Mouse (Mus musculus) lung, embryonic 15.5 days (tissue): ENCODE measurements around the gene Htr6. TPM values are rescaled to one million over a fixed set of nuclear protein-coding genes. Genes with fewer than 3 reads are reported as not detected.

ENCODE experiments used
- ATAC-seq: fragments of 200-750 bp; cut with Nextera tagmentation; 2 replicates; pipeline ENCODE4 v1.8.0; 2017; ENCODE audit warnings: moderate number of reproducible peaks, borderline replicate concordance; ENCODE audit not compliant: low FRiP score, low TSS enrichment; ENCODE audit errors: extremely low read depth
- H3K27ac ChIP-seq: fragments of 300-500 bp; sonication (generic); 2 replicates; pipeline ENCODE4 v1.5.1; 2015; ENCODE audit warnings: moderate library complexity, mild to moderate bottlenecking, inconsistent platforms
- H3K27me3 ChIP-seq: fragments of 300-500 bp; sonication (generic); 2 replicates; pipeline ENCODE4 v1.6.1; 2015; ENCODE audit warnings: inconsistent platforms
- H3K36me3 ChIP-seq: fragments of 300-500 bp; sonication (generic); 2 replicates; pipeline ENCODE4 v1.6.1; 2015; ENCODE audit warnings: inconsistent platforms
- H3K4me1 ChIP-seq: fragments of 300-500 bp; sonication (generic); 2 replicates; pipeline ENCODE4 v1.6.1; 2015; ENCODE audit warnings: inconsistent platforms
- H3K4me2 ChIP-seq: fragments of 300-500 bp; sonication (generic); 2 replicates; pipeline ENCODE4 v1.6.1; 2015; ENCODE audit warnings: inconsistent platforms, mild to moderate bottlenecking, moderate library complexity
- H3K4me3 ChIP-seq: fragments of 300-500 bp; sonication (generic); 2 replicates; pipeline ENCODE4 v1.5.1; 2015; ENCODE audit warnings: mild to moderate bottlenecking, inconsistent platforms
- H3K9ac ChIP-seq: fragments of 300-500 bp; sonication (generic); 2 replicates; pipeline ENCODE4 v1.6.1; 2015; ENCODE audit warnings: inconsistent platforms
- H3K9me3 ChIP-seq: fragments of 300-500 bp; sonication (generic); 2 replicates; pipeline ENCODE4 v1.6.1; 2016; ENCODE audit warnings: inconsistent platforms
- WGBS: fragments of 180-500 bp; shearing (Covaris S2); methylation state at CpG from one replicate; pipeline ENCODE4 v1.1.7; 2015; 5-methylcytosine and 5-hydroxymethylcytosine counted together
- polyA plus RNA-seq: library from polyadenylated mRNA; unstranded; fragments of >200 nt; fragmentation: Nextera tagmentation; extraction: Ambion mirVana; gene quantifications from 2 replicates; pipeline ENCODE4 v1.2.1, GENCODE M21; 2015

Gene Htr6
- polyA plus RNA-seq = not detected in 2 replicates

GRCm38 (mm10) chr4:139075041-139075711 lies at the start of gene Htr6:
Htr6 (minus strand) TSS chr4:139075570.
- Histone ChIP-seq H3K9ac (0 out of 2 replicates have a peak within 1 kb of the TSS, but pooled peaks have one; percentile 16), H3K9me3 (no peaks in the 10 kb centered on the region), H3K36me3 (no peaks in the 10 kb centered on the region), H3K27me3 (peaks cover 66% of the 10 kb centered on the region), H3K27ac (no peak within 1 kb of the TSS), H3K4me1 (peaks cover 16% of the 10 kb centered on the region), H3K4me3 (peak within 1 kb of the TSS; percentile 51), H3K4me2 (peak within 1 kb of the TSS; percentile 97)
- peak; percentile 37; the same call in 1 of the 2 replicates for ATAC-seq
- under 1% methylated on average over 65 of the region's 77 CpGs for WGBS

- Histone ChIP-seq H3K4me3 (no peak overlapping the region), H3K27ac (no peak overlapping the region), H3K9ac (no peak overlapping the region), H3K4me2 (no peak overlapping the region), H3K27me3 (no peaks in the 10 kb centered on the region), H3K36me3 (no peaks in the 10 kb centered on the region), H3K4me1 (peaks cover 20% of the 10 kb centered on the region), H3K9me3 (no peaks in the 10 kb centered on the region)
- 75% methylated on average over 6 of the region's 6 CpGs for WGBS
- ATAC-seq = no peak
Measured at GRCm38 (mm10) chr4:139124940-139125339, 49.6 kb upstream of the Htr6 start.

GRCm38 (mm10) chr4:139122557-139122956 lies 47.2 kb upstream of the Htr6 start:
- Histone ChIP-seq H3K36me3 (no peaks in the 10 kb centered on the region), H3K9ac (no peak overlapping the region), H3K4me2 (no peak overlapping the region), H3K4me1 (peaks cover 26% of the 10 kb centered on the region), H3K27me3 (no peaks in the 10 kb centered on the region), H3K9me3 (no peaks in the 10 kb centered on the region), H3K27ac (no peak overlapping the region), H3K4me3 (no peak overlapping the region)
- no peak for ATAC-seq
- 92% methylated on average over 4 of the region's 4 CpGs for WGBS

GRCm38 (mm10) chr4:139120998-139121397 lies 45.6 kb upstream of the Htr6 start:
- no peak for ATAC-seq
- Histone ChIP-seq H3K4me3 (no peak overlapping the region), H3K36me3 (no peaks in the 10 kb centered on the region), H3K27me3 (no peaks in the 10 kb centered on the region), H3K9ac (no peak overlapping the region), H3K9me3 (no peaks in the 10 kb centered on the region), H3K27ac (peak overlapping the region; percentile 49), H3K4me1 (peaks cover 26% of the 10 kb centered on the region), H3K4me2 (no peak overlapping the region)
- 51% methylated on average over 7 of the region's 7 CpGs for WGBS

GRCm38 (mm10) chr4:139120281-139120814 lies 45.0 kb upstream of the Htr6 start:
- no peak for ATAC-seq
- H3K27me3 ChIP-seq = no peaks in the 10 kb centered on the region
- 37% methylated on average over 4 of the region's 4 CpGs for WGBS
- no peak overlapping the region for H3K9ac ChIP-seq
- no peak overlapping the region for H3K4me3 ChIP-seq
- H3K36me3 ChIP-seq = no peaks in the 10 kb centered on the region
- no peaks in the 10 kb centered on the region for H3K9me3 ChIP-seq
- H3K27ac ChIP-seq = peak overlapping the region; percentile 49
- peaks cover 26% of the 10 kb centered on the region for H3K4me1 ChIP-seq
- no peak overlapping the region for H3K4me2 ChIP-seq

- Histone ChIP-seq H3K4me2 (no peak overlapping the region), H3K27me3 (no peaks in the 10 kb centered on the region), H3K9ac (no peak overlapping the region), H3K4me3 (no peak overlapping the region), H3K36me3 (no peaks in the 10 kb centered on the region), H3K9me3 (no peaks in the 10 kb centered on the region), H3K27ac (no peak overlapping the region), H3K4me1 (peaks cover 39% of the 10 kb centered on the region)
- no peak for ATAC-seq
- 66% methylated on average over 3 of the region's 3 CpGs for WGBS
Measured at GRCm38 (mm10) chr4:139116356-139117063, 41.1 kb upstream of the Htr6 start.

- Histone ChIP-seq H3K9me3 (no peaks in the 10 kb centered on the region), H3K4me1 (peaks cover 41% of the 10 kb centered on the region), H3K9ac (no peak overlapping the region), H3K27me3 (no peaks in the 10 kb centered on the region), H3K4me2 (no peak overlapping the region), H3K27ac (no peak overlapping the region), H3K36me3 (no peaks in the 10 kb centered on the region), H3K4me3 (no peak overlapping the region)
- 91% methylated on average over 5 of the region's 5 CpGs for WGBS
- ATAC-seq = no peak
Measured at GRCm38 (mm10) chr4:139115721-139116120, 40.4 kb upstream of the Htr6 start.

- Histone ChIP-seq H3K4me3 (no peak overlapping the region), H3K27me3 (no peaks in the 10 kb centered on the region), H3K9ac (no peak overlapping the region), H3K4me2 (no peak overlapping the region), H3K4me1 (peaks cover 29% of the 10 kb centered on the region), H3K27ac (0 out of 2 replicates have a peak overlapping the region, but pooled peaks have one; percentile 80), H3K36me3 (no peaks in the 10 kb centered on the region), H3K9me3 (no peaks in the 10 kb centered on the region)
- WGBS = 72% methylated on average over 3 of the region's 3 CpGs
- ATAC-seq = no peak
Measured at GRCm38 (mm10) chr4:139112482-139112881, 37.1 kb upstream of the Htr6 start.

GRCm38 (mm10) chr4:139111421-139111820 lies 36.1 kb upstream of the Htr6 start:
- no peaks in the 10 kb centered on the region for H3K9me3 ChIP-seq
- H3K27ac ChIP-seq = peak overlapping the region; percentile 80
- H3K27me3 ChIP-seq = no peaks in the 10 kb centered on the region
- ATAC-seq = no peak
- 0 out of 2 replicates have a peak overlapping the region, but pooled peaks have one; percentile 9 for H3K4me2 ChIP-seq
- no peak overlapping the region for H3K9ac ChIP-seq
- H3K36me3 ChIP-seq = no peaks in the 10 kb centered on the region
- 13% methylated on average over 3 of the region's 3 CpGs for WGBS
- peaks cover 29% of the 10 kb centered on the region for H3K4me1 ChIP-seq
- no peak overlapping the region for H3K4me3 ChIP-seq

GRCm38 (mm10) chr4:139110858-139111257 lies 35.5 kb upstream of the Htr6 start:
- Histone ChIP-seq H3K4me1 (peaks cover 29% of the 10 kb centered on the region), H3K27ac (peak overlapping the region; percentile 80), H3K9me3 (no peaks in the 10 kb centered on the region), H3K4me3 (no peak overlapping the region), H3K36me3 (no peaks in the 10 kb centered on the region), H3K9ac (no peak overlapping the region), H3K27me3 (no peaks in the 10 kb centered on the region), H3K4me2 (0 out of 2 replicates have a peak overlapping the region, but pooled peaks have one; percentile 9)
- WGBS = 43% methylated on average over 3 of the region's 3 CpGs
- ATAC-seq = no peak

- no peak overlapping the region for H3K4me2 ChIP-seq
- H3K9me3 ChIP-seq = no peaks in the 10 kb centered on the region
- peaks cover 27% of the 10 kb centered on the region for H3K36me3 ChIP-seq
- no peak overlapping the region for H3K4me3 ChIP-seq
- peaks cover 5% of the 10 kb centered on the region for H3K4me1 ChIP-seq
- no peak for ATAC-seq
- H3K9ac ChIP-seq = no peak overlapping the region
- WGBS = 86% methylated on average over 1 of the region's 1 CpGs
- H3K27me3 ChIP-seq = no peaks in the 10 kb centered on the region
- H3K27ac ChIP-seq = no peak overlapping the region
Measured at GRCm38 (mm10) chr4:139105453-139105852, 30.1 kb upstream of the Htr6 start.

- 70% methylated on average over 6 of the region's 6 CpGs for WGBS
- Histone ChIP-seq H3K4me2 (no peak overlapping the region), H3K9me3 (no peaks in the 10 kb centered on the region), H3K36me3 (peaks cover 27% of the 10 kb centered on the region), H3K27me3 (no peaks in the 10 kb centered on the region), H3K9ac (no peak overlapping the region), H3K4me3 (no peak overlapping the region), H3K27ac (no peak overlapping the region), H3K4me1 (peaks cover under 1% of the 10 kb centered on the region; the same call in 1 of the 2 replicates)
- no peak for ATAC-seq
Measured at GRCm38 (mm10) chr4:139101546-139101945, 26.2 kb upstream of the Htr6 start.
